15 mouse cellular contexts compared by ENCODE assay signal in genomic region chr2:76966013-76966412, GRCm38 (mm10).
"Had no signal": no experiment of that assay in that cellular context is flagged by ENCODE, and none has a peak within 500 bp of the region (broad histone marks: within the 10 kb centered on the region; RNA-seq: fewer than 3 reads in every experiment).

No protein-coding gene starts in this region.

- H3K4me3 ChIP-seq: liver, embryonic 15.5 days; midbrain, embryonic 10.5 days; midbrain, embryonic 12.5 days; neural tube, embryonic 12.5 days had no signal

- H3K9ac ChIP-seq: liver, embryonic 15.5 days; lung, embryonic 14.5 days; midbrain, embryonic 12.5 days; neural tube, embryonic 12.5 days had no signal

- H3K4me1 ChIP-seq: liver, embryonic 15.5 days; midbrain, embryonic 10.5 days; midbrain, embryonic 12.5 days; neural tube, embryonic 12.5 days had no signal

- DNase-seq: lung, adult 18-20 months; lung, embryonic 14.5 days; lung, postnatal 10 days; lung, postnatal 4 days; midbrain, embryonic 14.5 days; right cerebral cortex, postnatal 14 days; spleen, adult 18-20 months; thymus, adult 18-20 months; thymus, postnatal 14 days; thymus, postnatal 36 days had no signal

- ATAC-seq: midbrain, embryonic 16.5 days had no signal

- H3K9me3 ChIP-seq: liver, embryonic 15.5 days; midbrain, embryonic 10.5 days; midbrain, embryonic 12.5 days; neural tube, embryonic 12.5 days had no signal

- H3K36me3 ChIP-seq: liver, embryonic 15.5 days; midbrain, embryonic 10.5 days; midbrain, embryonic 12.5 days; neural tube, embryonic 12.5 days had no signal

- H3K27me3 ChIP-seq: liver, embryonic 15.5 days; midbrain, embryonic 12.5 days; neural tube, embryonic 12.5 days had no signal

- H3K27ac ChIP-seq: liver, embryonic 15.5 days; midbrain, embryonic 10.5 days; midbrain, embryonic 12.5 days; neural tube, embryonic 12.5 days had no signal

- H3K4me2 ChIP-seq: liver, embryonic 15.5 days; lung, embryonic 14.5 days; midbrain, embryonic 12.5 days; neural tube, embryonic 12.5 days had no signal
